Mouse (Mus musculus): ENCODE results near the gene Ttpal. TPM values are rescaled to one million over a fixed set of nuclear protein-coding genes. Genes with fewer than 3 reads are reported as not detected.
"Not testable (repeated sequence)": the region's sequence is repeated elsewhere in the genome, so short reads cannot be mapped to it uniquely, and the experiment has no call there.

Ttpal gene
- total RNA-seq, 1 experiment from 2014 or later = 29.4 TPM

- DNase-seq = no peak
These were observed 29.1 kb downstream of the Ttpal start for GRCm38 (mm10) chr2:163631223-163631622.

- DNase-seq = no peak
These were observed 29.6 kb downstream of the Ttpal start for GRCm38 (mm10) chr2:163631715-163632114.

GRCm38 (mm10) chr2:163634211-163634610 lies 32.1 kb downstream of the Ttpal start:
- no peak for DNase-seq

- DNase-seq = no peak
These were observed 33.9 kb downstream of the Ttpal start for GRCm38 (mm10) chr2:163636057-163636456.

GRCm38 (mm10) chr2:163637655-163638266 lies 35.6 kb downstream of the Ttpal start:
- no peak for DNase-seq

GRCm38 (mm10) chr2:163640493-163640892 lies 38.4 kb downstream of the Ttpal start:
- no peak for DNase-seq

- DNase-seq = no peak
These were observed 39.6 kb downstream of the Ttpal start for GRCm38 (mm10) chr2:163641681-163642080.

- DNase-seq = peak; percentile 19
These were observed 40.8 kb downstream of the Ttpal start for GRCm38 (mm10) chr2:163642685-163643575.

GRCm38 (mm10) chr2:163643576-163643971 lies 41.5 kb downstream of the Ttpal start:
- no peak for DNase-seq

- DNase-seq = no peak
These were observed 41.9 kb downstream of the Ttpal start for GRCm38 (mm10) chr2:163644047-163644446.

GRCm38 (mm10) chr2:163644575-163645385 lies 42.7 kb downstream of the Ttpal start, which contains the start of gene Serinc3:
Serinc3 (minus strand) TSS chr2:163645131.
- DNase-seq = peak; percentile 99

GRCm38 (mm10) chr2:163645700-163646460 lies 43.8 kb downstream of the Ttpal start:
- DNase-seq = no peak

- no peak for DNase-seq
These were observed 44.5 kb downstream of the Ttpal start for GRCm38 (mm10) chr2:163646461-163647080.

GRCm38 (mm10) chr2:163655699-163656098 lies 53.6 kb downstream of the Ttpal start:
- DNase-seq = not testable (repeated sequence)

- DNase-seq = no peak
These were observed 55.4 kb downstream of the Ttpal start for GRCm38 (mm10) chr2:163657486-163657885.

- peak; percentile 90 for DNase-seq
These were observed 56.1 kb downstream of the Ttpal start, which contains the start of gene Pkig for GRCm38 (mm10) chr2:163657975-163658886. Pkig (plus strand) TSS chr2:163658386.

GRCm38 (mm10) chr2:163658941-163659340 lies 56.8 kb downstream of the Ttpal start:
- no peak for DNase-seq

- DNase-seq = no peak
These were observed 57.3 kb downstream of the Ttpal start for GRCm38 (mm10) chr2:163659431-163659830.

- no peak for DNase-seq
These were observed 58.1 kb downstream of the Ttpal start for GRCm38 (mm10) chr2:163660103-163660701.

All from adrenal gland, postnatal 25 days (tissue).